Mouse (Mus musculus): Measurements from ENCODE around the gene Prss2. TPM values are rescaled to one million over a fixed set of nuclear protein-coding genes. Genes with fewer than 3 reads are reported as not detected.

The Prss2 gene
- polyA plus RNA-seq, 1 experiment from 2014 or later, result not detected

DNA sequence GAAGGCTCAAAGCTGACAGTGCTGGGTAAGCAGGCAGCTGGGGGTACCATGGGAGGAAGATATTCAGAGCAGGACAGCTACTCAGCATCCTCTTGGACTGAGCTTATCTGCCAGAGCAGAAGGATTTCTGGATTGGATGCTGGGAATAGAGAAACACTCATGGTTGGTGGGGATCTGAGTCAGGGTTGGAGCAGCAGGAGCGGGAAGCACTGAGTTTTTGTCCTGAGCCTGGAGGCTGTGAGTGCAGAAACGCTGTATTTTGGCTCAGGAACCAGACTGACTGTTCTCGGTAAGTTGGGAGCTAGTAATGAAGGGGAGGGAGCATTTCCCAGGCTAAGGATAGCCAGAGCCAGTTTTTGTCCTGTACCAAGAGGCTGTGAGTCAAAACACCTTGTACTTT, 21.4 kb downstream of the Prss2 start:
- peak overlapping the region; percentile 55 for H3K4me3 ChIP-seq
- H3K4me1 ChIP-seq, result peaks cover 7% of the 10 kb centered on the region; the same call in 1 of the 2 replicates
- WGBS, result 14% methylated on average over 3 of the region's 3 CpGs
- peaks cover 23% of the 10 kb centered on the region; the same call in 1 of the 2 replicates for H3K27me3 ChIP-seq (ENCODE audit: insufficient read depth, poor library complexity, severe bottlenecking)
- DNase-seq (ENCODE audit: low spot score), result no peak
- no peaks in the 10 kb centered on the region for H3K9me3 ChIP-seq
- no peak overlapping the region for H3K27ac ChIP-seq
- H3K36me3 ChIP-seq, result no peaks in the 10 kb centered on the region

DNA sequence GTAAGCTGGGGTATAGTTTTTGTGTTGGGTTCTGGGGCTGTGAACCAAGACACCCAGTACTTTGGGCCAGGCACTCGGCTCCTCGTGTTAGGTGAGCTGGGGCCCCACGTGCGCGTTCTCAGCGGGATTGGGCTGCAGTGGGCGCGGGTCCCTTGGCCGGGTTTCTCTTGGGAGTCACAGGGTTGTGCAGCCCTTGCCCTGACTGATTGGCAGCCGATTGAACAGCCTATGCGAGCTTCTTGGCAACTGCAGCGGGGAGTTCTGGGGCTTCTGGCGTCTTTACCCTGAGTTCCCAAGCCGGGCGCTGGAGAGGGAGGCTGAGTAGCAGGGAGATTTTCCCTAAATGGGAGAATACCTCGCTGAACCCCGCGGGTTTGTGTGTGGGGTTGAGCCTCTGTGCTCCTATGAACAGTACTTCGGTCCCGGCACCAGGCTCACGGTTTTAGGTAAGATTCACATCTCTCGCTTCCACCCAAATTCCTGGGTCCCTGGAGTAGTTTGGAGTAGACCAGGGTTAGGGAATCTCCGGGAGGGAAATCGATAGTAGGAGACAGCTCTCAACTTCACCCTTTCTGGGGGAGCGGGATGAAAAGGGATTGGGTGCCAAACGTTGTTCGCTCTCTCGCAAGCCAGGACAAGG, 21.9 kb downstream of the Prss2 start:
- peaks cover 7% of the 10 kb centered on the region; the same call in 1 of the 2 replicates for H3K4me1 ChIP-seq
- H3K9me3 ChIP-seq, result no peaks in the 10 kb centered on the region
- 5% methylated on average over 28 of the region's 28 CpGs for WGBS
- H3K27me3 ChIP-seq (ENCODE audit: insufficient read depth, poor library complexity, severe bottlenecking), result peaks cover 23% of the 10 kb centered on the region; the same call in 1 of the 2 replicates
- DNase-seq (ENCODE audit: low spot score), result no peak
- H3K4me3 ChIP-seq, result peak overlapping the region; percentile 55
- H3K27ac ChIP-seq, result no peak overlapping the region
- H3K36me3 ChIP-seq, result no peaks in the 10 kb centered on the region

DNA sequence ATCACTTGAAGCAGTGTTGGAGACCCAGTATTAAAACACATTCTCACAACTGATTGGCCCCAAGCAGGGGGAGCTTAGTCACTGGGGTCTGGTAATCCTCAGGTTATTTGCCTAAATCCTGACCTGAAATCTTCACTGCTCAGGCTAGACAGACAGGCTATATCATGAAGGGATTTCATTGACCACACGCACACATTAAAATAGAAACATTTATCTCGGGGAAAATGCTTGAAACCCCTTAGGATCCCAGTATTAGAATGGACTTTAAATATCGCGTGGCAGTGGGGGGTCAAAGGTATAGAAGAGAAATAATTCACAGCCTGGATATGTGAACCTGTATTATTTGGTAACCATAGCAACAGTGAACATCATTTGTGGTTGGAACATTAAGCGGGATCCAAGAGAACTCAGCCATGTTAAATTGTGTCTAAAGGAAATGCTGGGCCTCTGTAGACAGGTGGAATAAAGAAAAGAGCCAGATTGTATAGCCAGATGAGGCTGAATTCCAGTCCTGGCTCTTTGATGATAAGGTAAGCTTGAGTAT, 22.9 kb downstream of the Prss2 start:
- Histone ChIP-seq H3K9me3 (no peaks in the 10 kb centered on the region), H3K4me1 (peaks cover 7% of the 10 kb centered on the region; the same call in 1 of the 2 replicates), H3K27ac (no peak overlapping the region), H3K27me3 (ENCODE audit: insufficient read depth, poor library complexity, severe bottlenecking) (peaks cover 23% of the 10 kb centered on the region; the same call in 1 of the 2 replicates), H3K36me3 (no peaks in the 10 kb centered on the region), H3K4me3 (no peak overlapping the region)
- WGBS, result 80% methylated on average over 5 of the region's 5 CpGs
- no peak for DNase-seq (ENCODE audit: low spot score)

DNA sequence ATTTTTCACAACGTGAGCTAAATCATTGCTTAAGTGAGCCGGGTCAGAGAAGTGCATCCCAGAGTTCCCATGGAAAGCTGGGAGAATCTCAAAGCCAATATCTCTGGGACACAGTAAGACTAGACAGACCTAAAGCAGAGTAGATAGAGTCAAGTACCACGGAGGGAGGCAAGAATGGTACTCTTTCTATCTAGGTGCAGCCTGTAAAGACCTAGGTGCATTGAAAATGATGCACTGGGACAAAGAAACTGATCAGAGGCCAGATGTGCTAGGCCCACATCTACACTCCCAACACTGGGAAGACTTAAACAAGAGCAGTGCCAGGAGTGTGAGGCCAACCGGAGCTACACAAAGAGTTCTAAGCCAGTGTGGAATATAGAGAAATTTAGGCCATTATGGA, 23.7 kb downstream of the Prss2 start:
- H3K9me3 ChIP-seq, result no peaks in the 10 kb centered on the region
- DNase-seq (ENCODE audit: low spot score), result no peak
- H3K4me1 ChIP-seq, result peaks cover 7% of the 10 kb centered on the region; the same call in 1 of the 2 replicates
- peaks cover 23% of the 10 kb centered on the region; the same call in 1 of the 2 replicates for H3K27me3 ChIP-seq (ENCODE audit: insufficient read depth, poor library complexity, severe bottlenecking)
- no peak overlapping the region for H3K4me3 ChIP-seq
- H3K27ac ChIP-seq, result no peak overlapping the region
- 85% methylated on average over 4 of the region's 4 CpGs for WGBS
- H3K36me3 ChIP-seq, result no peaks in the 10 kb centered on the region

DNA sequence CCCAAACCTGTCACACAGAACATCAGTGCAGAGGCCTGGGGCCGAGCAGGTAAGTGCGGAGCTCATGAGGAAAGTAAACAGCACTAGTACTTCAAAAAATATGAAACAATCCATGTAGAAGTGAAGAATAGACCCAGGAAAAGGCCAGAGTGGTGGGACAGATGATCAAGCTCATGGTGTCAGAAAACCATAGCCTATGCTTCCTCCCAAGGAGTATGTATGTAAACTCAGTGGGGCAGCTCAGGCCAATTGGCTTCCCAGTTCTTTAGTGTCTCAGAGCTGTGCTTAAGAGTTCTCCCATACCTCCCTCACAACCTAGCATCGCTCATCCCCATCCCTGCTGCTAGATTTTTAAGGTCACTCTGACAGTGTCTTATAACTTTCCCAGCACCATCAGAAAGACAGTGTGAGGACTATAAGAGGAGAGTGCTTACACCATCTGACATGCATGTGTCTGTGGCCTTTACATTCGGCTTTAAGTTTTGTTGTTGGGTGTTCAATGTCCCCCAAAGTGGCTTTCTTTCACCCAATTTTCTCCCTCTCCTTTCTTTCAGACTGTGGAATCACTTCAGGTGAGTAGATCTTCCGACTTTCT, 25.6 kb downstream of the Prss2 start:
- Histone ChIP-seq H3K9me3 (no peaks in the 10 kb centered on the region), H3K27me3 (ENCODE audit: insufficient read depth, poor library complexity, severe bottlenecking) (peaks cover 20% of the 10 kb centered on the region; the same call in 1 of the 2 replicates), H3K4me1 (peaks cover 7% of the 10 kb centered on the region; the same call in 1 of the 2 replicates), H3K36me3 (no peaks in the 10 kb centered on the region), H3K27ac (no peak overlapping the region), H3K4me3 (no peak overlapping the region)
- WGBS, result 83% methylated on average over 5 of the region's 5 CpGs
- no peak for DNase-seq (ENCODE audit: low spot score)

DNA sequence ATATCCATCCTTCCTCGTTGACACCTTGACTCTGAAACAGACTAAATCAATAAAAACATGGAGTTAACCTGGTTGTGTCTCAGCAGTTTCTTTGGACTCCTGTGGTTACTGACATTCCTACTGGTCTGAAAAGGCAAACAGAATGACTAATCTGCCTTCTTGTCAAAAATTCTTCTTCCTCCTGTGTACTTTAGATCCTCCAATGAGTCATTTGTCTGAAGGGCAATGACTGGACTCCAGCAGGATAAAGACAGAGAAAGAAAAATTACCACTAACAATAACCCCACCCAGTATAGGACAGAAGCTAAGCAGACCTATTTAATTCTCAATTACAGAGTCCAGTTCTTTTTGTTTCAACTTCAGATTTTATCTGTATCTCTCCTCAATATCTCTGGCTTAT, 26.7 kb downstream of the Prss2 start:
- no peak overlapping the region for H3K4me3 ChIP-seq
- DNase-seq (ENCODE audit: low spot score), result no peak
- H3K27ac ChIP-seq, result no peak overlapping the region
- peaks cover 11% of the 10 kb centered on the region; the same call in 1 of the 2 replicates for H3K27me3 ChIP-seq (ENCODE audit: insufficient read depth, poor library complexity, severe bottlenecking)
- H3K4me1 ChIP-seq, result peaks cover 4% of the 10 kb centered on the region; the same call in 1 of the 2 replicates
- no peaks in the 10 kb centered on the region for H3K9me3 ChIP-seq
- H3K36me3 ChIP-seq, result no peaks in the 10 kb centered on the region
- 53% methylated on average over 1 of the region's 1 CpGs for WGBS

DNA sequence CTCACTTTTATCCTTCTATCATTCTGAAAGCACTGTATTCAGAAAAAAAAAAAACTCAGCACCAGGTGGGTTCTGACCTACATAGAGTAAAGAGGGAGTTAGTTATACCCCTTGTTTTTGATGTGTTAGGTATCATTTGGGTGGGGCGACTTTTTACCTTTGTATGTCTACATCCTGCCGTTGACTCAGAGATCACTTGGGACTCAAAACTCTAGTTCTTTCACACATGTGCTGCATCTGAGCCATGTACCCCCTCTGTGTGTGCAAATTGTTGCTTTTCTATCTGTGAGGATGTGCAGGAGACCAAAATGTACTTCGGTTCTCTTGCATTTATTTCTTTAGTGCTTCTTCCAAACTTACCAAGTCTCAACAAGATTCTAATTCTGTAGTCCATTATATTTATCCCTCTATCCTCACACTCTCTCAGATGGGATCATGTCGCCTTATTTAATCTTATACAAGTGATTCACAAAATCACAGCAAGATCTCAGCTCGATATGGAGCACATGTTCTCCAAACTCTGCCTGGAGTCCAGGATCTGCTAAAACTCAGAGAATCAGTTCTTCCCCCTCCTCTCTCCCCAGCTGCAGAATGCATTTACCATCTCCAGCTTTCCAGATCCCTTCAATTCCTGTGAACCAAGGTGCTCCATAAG, 31.9 kb downstream of the Prss2 start:
- H3K27ac ChIP-seq, result no peak overlapping the region
- H3K9me3 ChIP-seq, result no peaks in the 10 kb centered on the region
- no peaks in the 10 kb centered on the region for H3K4me1 ChIP-seq
- no peak overlapping the region for H3K4me3 ChIP-seq
- no peaks in the 10 kb centered on the region for H3K36me3 ChIP-seq
- H3K27me3 ChIP-seq (ENCODE audit: insufficient read depth, poor library complexity, severe bottlenecking), result no peaks in the 10 kb centered on the region
- no peak for DNase-seq (ENCODE audit: low spot score)
- WGBS, result 72% methylated on average over 5 of the region's 5 CpGs

DNA sequence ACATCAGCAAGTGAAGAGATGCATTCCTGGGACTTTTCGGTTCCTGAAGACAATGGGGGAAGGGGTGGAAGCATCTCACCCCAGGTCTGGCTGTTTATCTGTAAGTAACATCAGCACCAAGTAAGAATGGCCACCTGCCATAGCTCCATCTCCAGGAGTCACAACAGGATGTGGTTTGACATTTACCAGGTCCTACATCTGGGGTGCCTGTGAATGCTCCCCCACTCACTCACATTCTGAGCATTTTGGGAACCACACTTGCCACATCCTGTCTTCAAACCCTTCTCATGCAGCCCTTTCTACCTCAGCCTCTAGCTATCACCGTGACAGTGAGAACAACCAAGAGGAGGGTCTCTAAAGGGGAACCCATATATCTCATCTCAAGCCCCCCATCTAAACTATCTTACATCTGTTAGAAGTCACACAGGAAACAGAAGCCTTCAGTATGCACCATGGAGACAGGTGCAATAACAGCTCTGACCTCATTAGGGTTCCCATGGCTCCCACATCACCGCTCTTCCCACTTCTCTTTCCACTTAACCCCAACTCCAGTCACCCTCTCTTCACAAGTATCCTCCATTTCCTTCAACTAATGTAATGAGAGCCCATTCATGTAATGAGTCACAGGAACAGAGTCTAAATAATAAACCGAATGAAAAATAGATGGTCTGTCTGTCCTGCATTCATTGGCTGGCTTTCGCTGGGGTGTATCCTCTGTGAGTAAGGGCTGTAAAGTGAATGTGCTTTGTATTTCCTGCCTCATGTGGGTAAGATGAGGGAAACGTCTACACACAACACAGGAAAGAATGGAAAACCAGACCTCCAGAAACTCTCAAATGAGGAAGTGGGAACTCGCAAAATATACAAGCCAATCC, 32.9 kb downstream of the Prss2 start:
- H3K9me3 ChIP-seq, result no peaks in the 10 kb centered on the region
- no peak overlapping the region for H3K27ac ChIP-seq
- WGBS, result 74% methylated on average over 7 of the region's 7 CpGs
- no peaks in the 10 kb centered on the region for H3K27me3 ChIP-seq (ENCODE audit: insufficient read depth, poor library complexity, severe bottlenecking)
- H3K4me1 ChIP-seq, result no peaks in the 10 kb centered on the region
- no peak overlapping the region for H3K4me3 ChIP-seq
- H3K36me3 ChIP-seq, result no peaks in the 10 kb centered on the region
- DNase-seq (ENCODE audit: low spot score), result no peak

DNA sequence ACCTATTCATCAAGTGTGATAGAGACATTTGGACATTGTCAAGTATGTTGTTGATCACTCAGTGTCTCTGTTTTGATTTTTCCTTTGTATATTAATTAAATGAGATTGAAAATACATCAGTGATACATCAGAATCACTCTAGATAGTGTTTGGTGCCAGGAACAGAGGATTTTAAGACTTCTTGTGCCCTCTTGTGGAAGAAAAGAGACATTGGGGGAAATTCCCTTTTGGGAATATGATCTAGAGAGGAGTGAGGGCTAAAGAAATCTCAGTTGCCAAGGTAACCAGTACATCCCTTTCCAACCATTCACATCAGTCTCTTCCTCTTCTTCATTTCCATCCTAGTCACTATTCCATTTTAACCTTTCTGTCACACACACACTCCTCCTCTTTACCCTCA, 34.8 kb downstream of the Prss2 start:
- Histone ChIP-seq H3K4me1 (no peaks in the 10 kb centered on the region), H3K27ac (no peak overlapping the region), H3K4me3 (no peak overlapping the region), H3K9me3 (no peaks in the 10 kb centered on the region), H3K27me3 (ENCODE audit: insufficient read depth, poor library complexity, severe bottlenecking) (no peaks in the 10 kb centered on the region), H3K36me3 (no peaks in the 10 kb centered on the region)
- no peak for DNase-seq (ENCODE audit: low spot score)

DNA sequence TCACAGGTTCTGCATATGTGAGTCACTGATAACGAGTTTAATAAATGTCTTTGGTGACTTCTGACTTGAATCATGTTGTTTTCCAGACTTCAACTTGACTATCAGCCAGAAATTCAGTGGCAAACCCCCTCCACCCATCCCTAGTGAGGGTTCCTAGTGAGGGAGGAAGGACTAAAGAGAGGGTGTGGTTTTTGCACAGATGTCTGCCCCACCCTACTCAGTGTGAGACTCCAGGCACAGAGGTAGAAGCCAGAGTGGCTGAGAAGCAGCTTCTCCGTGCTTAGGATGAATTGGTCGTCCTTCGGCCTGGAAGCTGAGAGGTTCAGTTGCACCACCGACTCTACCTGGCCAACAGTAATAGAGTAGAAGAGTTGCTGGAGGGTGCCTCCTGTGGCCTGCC, 35.9 kb downstream of the Prss2 start:
- Histone ChIP-seq H3K9me3 (no peaks in the 10 kb centered on the region), H3K4me3 (no peak overlapping the region), H3K4me1 (no peaks in the 10 kb centered on the region), H3K27me3 (ENCODE audit: insufficient read depth, poor library complexity, severe bottlenecking) (no peaks in the 10 kb centered on the region), H3K27ac (no peak overlapping the region), H3K36me3 (no peaks in the 10 kb centered on the region)
- no peak for DNase-seq (ENCODE audit: low spot score)
- 68% methylated on average over 5 of the region's 5 CpGs for WGBS

DNA sequence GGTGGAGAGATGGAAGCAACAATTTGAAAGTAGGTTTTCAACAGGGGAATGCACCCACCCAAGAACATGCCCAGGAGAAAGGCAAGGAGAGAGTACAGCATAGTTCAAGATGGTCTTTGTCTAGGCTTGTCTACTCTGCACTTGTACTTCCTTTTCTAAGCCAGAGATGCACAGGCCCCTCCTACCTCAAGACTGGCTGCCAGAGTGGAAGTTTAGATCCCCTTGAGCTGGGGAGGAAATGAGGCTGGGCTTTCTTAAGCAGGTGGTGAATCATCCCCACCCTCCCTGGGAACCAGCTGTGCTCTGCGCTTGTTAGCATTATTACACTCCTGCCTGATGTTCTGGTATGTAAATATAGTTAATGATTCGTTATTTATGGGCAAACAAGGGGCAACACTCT, 36.7 kb downstream of the Prss2 start:
- Histone ChIP-seq H3K4me1 (no peaks in the 10 kb centered on the region), H3K27me3 (ENCODE audit: insufficient read depth, poor library complexity, severe bottlenecking) (no peaks in the 10 kb centered on the region), H3K9me3 (no peaks in the 10 kb centered on the region), H3K4me3 (no peak overlapping the region), H3K36me3 (no peaks in the 10 kb centered on the region), H3K27ac (no peak overlapping the region)
- 45% methylated on average over 2 of the region's 2 CpGs for WGBS
- DNase-seq (ENCODE audit: low spot score), result no peak

DNA sequence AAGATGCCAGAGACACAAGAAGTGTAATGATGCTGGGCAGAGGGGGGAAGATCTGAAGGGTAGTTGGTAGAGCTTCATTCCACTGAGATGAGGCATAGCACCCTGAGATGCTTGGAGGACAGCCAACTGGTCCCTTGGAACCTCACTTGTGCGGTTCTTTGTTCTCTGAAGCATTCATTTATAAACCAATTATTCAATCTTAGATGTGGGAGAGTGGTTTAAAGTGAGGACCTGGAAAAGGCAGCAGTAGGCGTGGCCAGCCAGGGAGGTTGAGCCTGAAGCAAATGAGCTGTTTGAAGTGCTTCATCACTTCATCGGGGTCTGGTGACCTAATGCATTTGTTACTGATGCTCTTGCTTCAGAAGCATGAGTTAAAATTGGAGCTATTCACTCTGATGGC, 37.7 kb downstream of the Prss2 start:
- WGBS, result 67% methylated on average over 3 of the region's 3 CpGs
- no peak for DNase-seq (ENCODE audit: low spot score)
- Histone ChIP-seq H3K36me3 (no peaks in the 10 kb centered on the region), H3K4me1 (no peaks in the 10 kb centered on the region), H3K4me3 (no peak overlapping the region), H3K9me3 (no peaks in the 10 kb centered on the region), H3K27me3 (ENCODE audit: insufficient read depth, poor library complexity, severe bottlenecking) (no peaks in the 10 kb centered on the region), H3K27ac (no peak overlapping the region)

Data from heart, embryonic 10.5 days (tissue).